8 mouse cellular contexts compared by ENCODE assay signal in genomic region chr11:75165441-75166192, GRCm38 (mm10). TPM values are rescaled to one million over a fixed set of nuclear protein-coding genes. Genes with fewer than 3 reads are reported as not detected.
A peak's percentile ranks its signal among the peaks of the same experiment; 100 is the strongest.
DNase-seq lines count a peak whose midpoint lies in the region; ATAC-seq and TF ChIP-seq lines count a peak whose summit lies in the region.

No protein-coding gene starts in this region.

- no peak for ATAC-seq in limb, embryonic 14.5 days (ENCODE audit: low FRiP score, low read depth)
- no peak for ATAC-seq in midbrain, embryonic 14.5 days (ENCODE audit: low FRiP score, low TSS enrichment)

- no peaks in the 10 kb centered on the region; the same call in 1 of the 2 replicates for H3K79me2 ChIP-seq in heart, adult 2 months (replicated peaks; ENCODE audit: control insufficient read depth, insufficient read depth, low read length)

- TF ChIP-seq POLR2A in heart, adult 2 months (IDR thresholded peaks at IDR 0.05; ENCODE audit: insufficient read depth, low read depth, low read length), result peak; percentile 25; the same call in 1 of the 2 replicates
- TF ChIP-seq POLR2A in limb, embryonic 14.5 days (IDR thresholded peaks at IDR 0.05; ENCODE audit: borderline replicate concordance, extremely low read depth, insufficient read depth, insufficient read length), result no peak

- peak overlapping the region; percentile 85 for H3K4me2 ChIP-seq in limb, embryonic 14.5 days (replicated peaks; ENCODE audit: low read depth, low read length, severe bottlenecking)
- peak overlapping the region; percentile 76 for H3K4me2 ChIP-seq in midbrain, embryonic 14.5 days (ENCODE audit: low read length)

- 3% methylated on average over 54 of the region's 54 CpGs for WGBS in embryonic facial prominence, embryonic 10.5 days
- 8% methylated on average over 54 of the region's 54 CpGs for WGBS in heart, adult 2 months
- 7% methylated on average over 53 of the region's 54 CpGs for WGBS in limb, embryonic 14.5 days
- WGBS in midbrain, embryonic 14.5 days, result 3% methylated on average over 54 of the region's 54 CpGs

- peak; percentile 99 for TF ChIP-seq CTCF in heart, adult 2 months (IDR thresholded peaks at IDR 0.05)

- peaks cover 41% of the 10 kb centered on the region for H3K36me3 ChIP-seq in embryonic facial prominence, embryonic 10.5 days (replicated peaks)
- H3K36me3 ChIP-seq in heart, adult 2 months (ENCODE audit: control insufficient read depth, insufficient read depth, low read length), result peaks cover 9% of the 10 kb centered on the region
- H3K36me3 ChIP-seq in limb, embryonic 14.5 days (ENCODE audit: control insufficient read depth, insufficient read depth, low read length), result peaks cover 68% of the 10 kb centered on the region
- peaks cover 31% of the 10 kb centered on the region for H3K36me3 ChIP-seq in midbrain, embryonic 14.5 days (ENCODE audit: control insufficient read depth, insufficient read depth, low read length)
- peaks cover 4% of the 10 kb centered on the region; the same call in 1 of the 2 replicates for H3K36me3 ChIP-seq in splenic B cell, adult 2 months (ENCODE audit: control insufficient read depth, insufficient read depth, low read length, poor library complexity, severe bottlenecking)

- DNase-seq in cerebellum, adult 11 months, result peak; percentile 49
- DNase-seq in cerebellum, adult 9-10 months, result no peak
- DNase-seq in embryonic facial prominence, embryonic 10.5 days (ENCODE audit: low spot score), result peak; percentile 80
- peak; percentile 89 to 93 for DNase-seq in heart, adult 2 months
- DNase-seq in kidney, adult 11 months, result peak; percentile 78
- DNase-seq in limb, embryonic 14.5 days (ENCODE audit: low spot score), result no peak
- peak; percentile 62 for DNase-seq in midbrain, embryonic 14.5 days
- DNase-seq in splenic B cell, adult 2 months (ENCODE audit: low read depth, low spot score), result peak; percentile 88

- TF ChIP-seq EP300 in heart, adult 2 months (IDR thresholded peaks at IDR 0.05; ENCODE audit: insufficient read depth, low read depth, low read length), result peak; percentile 71; the same call in 1 of the 2 replicates

- peaks cover 84% of the 10 kb centered on the region for H3K27me3 ChIP-seq in embryonic facial prominence, embryonic 10.5 days (replicated peaks; ENCODE audit: low read depth, poor library complexity, severe bottlenecking)
- H3K27me3 ChIP-seq in heart, adult 2 months (ENCODE audit: control insufficient read depth, insufficient read depth, low read length), result no peaks in the 10 kb centered on the region
- H3K27me3 ChIP-seq in limb, embryonic 14.5 days (ENCODE audit: control insufficient read depth, insufficient read depth, low read length), result peaks cover 60% of the 10 kb centered on the region
- peaks cover 71% of the 10 kb centered on the region for H3K27me3 ChIP-seq in midbrain, embryonic 14.5 days (ENCODE audit: control insufficient read depth, insufficient read depth, low read length)
- 0 out of 2 replicates have a peak, but pooled peaks cover 3% of the 10 kb centered on the region for H3K27me3 ChIP-seq in splenic B cell, adult 2 months (ENCODE audit: control insufficient read depth, insufficient read depth, low read length, poor library complexity, severe bottlenecking)

- H3K9me3 ChIP-seq in embryonic facial prominence, embryonic 10.5 days, result no peaks in the 10 kb centered on the region
- no peaks in the 10 kb centered on the region for H3K9me3 ChIP-seq in limb, embryonic 14.5 days (ENCODE audit: control insufficient read depth, low read length)
- H3K9me3 ChIP-seq in midbrain, embryonic 14.5 days (ENCODE audit: control insufficient read depth, low read length), result no peaks in the 10 kb centered on the region

- intact Hi-C loops in heart, adult 2 months (cut with DNase I), result loop anchor here (2.0 to 10.0 kb wide), 2 partner anchors 113 to 331 kb away; partner anchors contain the start of gene Mnt

- H3K27ac ChIP-seq in embryonic facial prominence, embryonic 10.5 days (replicated peaks), result no peak overlapping the region
- peak overlapping the region; percentile 96 for H3K27ac ChIP-seq in heart, adult 2 months
- H3K27ac ChIP-seq in limb, embryonic 14.5 days (replicated peaks; ENCODE audit: low read depth, low read length), result peak overlapping the region; percentile 79
- no peak overlapping the region for H3K27ac ChIP-seq in midbrain, embryonic 14.5 days (replicated peaks; ENCODE audit: low read depth, low read length)

- peak overlapping the region; percentile 85 for H3K9ac ChIP-seq in heart, adult 2 months (ENCODE audit: low read depth, low read length)
- H3K9ac ChIP-seq in limb, embryonic 14.5 days (ENCODE audit: low read depth, low read length, severe bottlenecking), result peak overlapping the region; percentile 82
- no peak overlapping the region for H3K9ac ChIP-seq in midbrain, embryonic 14.5 days (replicated peaks; ENCODE audit: low read length)

- peaks cover 67% of the 10 kb centered on the region for H3K4me1 ChIP-seq in embryonic facial prominence, embryonic 10.5 days
- peaks cover 17% of the 10 kb centered on the region for H3K4me1 ChIP-seq in heart, adult 2 months (ENCODE audit: control insufficient read depth, insufficient read depth, low read length)
- H3K4me1 ChIP-seq in limb, embryonic 14.5 days (ENCODE audit: control insufficient read depth, insufficient read depth, low read length), result peaks cover 47% of the 10 kb centered on the region
- peaks cover 16% of the 10 kb centered on the region for H3K4me1 ChIP-seq in midbrain, embryonic 14.5 days (ENCODE audit: control insufficient read depth, insufficient read depth, low read length)

- peak overlapping the region; percentile 58 for H3K4me3 ChIP-seq in embryonic facial prominence, embryonic 10.5 days
- peak overlapping the region; percentile 65 for H3K4me3 ChIP-seq in heart, adult 2 months
- peak overlapping the region; percentile 59 for H3K4me3 ChIP-seq in limb, embryonic 14.5 days (replicated peaks; ENCODE audit: low read length)
- peak overlapping the region; percentile 19 for H3K4me3 ChIP-seq in midbrain, embryonic 14.5 days (replicated peaks; ENCODE audit: low read depth, low read length)

RNA-seq across cellular contexts. Expression of gene Hic1, which starts 3.7 kb away (rescaled TPM):
- polyA plus RNA-seq in embryonic facial prominence, embryonic 10.5 days (2016; fragmentation: Nextera tagmentation; extraction: Ambion mirVana), result 0.23 and 1.3 TPM in 2 replicates
- 10 to 100 TPM; 12.6 to 13.6 TPM for total RNA-seq in heart, adult 2 months (2021)
- polyA plus RNA-seq in heart, adult 2 months (2012; rRNA removed), result 15.5 and 19.6 TPM in 2 replicates
- polyA plus RNA-seq in limb, embryonic 14.5 days (2012; rRNA removed), result 90.8 and 125 TPM in 2 replicates
- 21.4 and 24.6 TPM in 2 replicates for polyA plus RNA-seq in limb, embryonic 14.5 days (2014; fragmentation: Nextera tagmentation; extraction: Ambion mirVana)
- polyA plus RNA-seq in midbrain, embryonic 14.5 days (2014; fragmentation: Nextera tagmentation; extraction: Ambion mirVana), result 0.66 and 0.92 TPM in 2 replicates

RNA-seq across cellular contexts. Expression of gene Ovca2, which starts 13.0 kb away (rescaled TPM):
- 35.4 and 36.7 TPM in 2 replicates for polyA plus RNA-seq in embryonic facial prominence, embryonic 10.5 days (2016; fragmentation: Nextera tagmentation; extraction: Ambion mirVana)
- total RNA-seq in heart, adult 2 months (2021), result 1 to 10 TPM; 5.7 to 6.1 TPM
- polyA plus RNA-seq in heart, adult 2 months (2012; rRNA removed), result 11.1 and 16.7 TPM in 2 replicates
- polyA plus RNA-seq in limb, embryonic 14.5 days (2012; rRNA removed), result 22.5 and 25.0 TPM in 2 replicates
- polyA plus RNA-seq in limb, embryonic 14.5 days (2014; fragmentation: Nextera tagmentation; extraction: Ambion mirVana), result 29.8 and 30.3 TPM in 2 replicates
- polyA plus RNA-seq in midbrain, embryonic 14.5 days (2014; fragmentation: Nextera tagmentation; extraction: Ambion mirVana), result 15.4 and 20.2 TPM in 2 replicates

RNA-seq across cellular contexts. Expression of gene Dph1, which starts 25.4 kb away (rescaled TPM):
- polyA plus RNA-seq in embryonic facial prominence, embryonic 10.5 days (2016; fragmentation: Nextera tagmentation; extraction: Ambion mirVana), result 24.9 and 29.2 TPM in 2 replicates
- 10 to 100 TPM in 1 of 2 experiments, 1 to 10 TPM in 1; 8.5 to 11.6 TPM for total RNA-seq in heart, adult 2 months (2021)
- 21.7 and 32.9 TPM in 2 replicates for polyA plus RNA-seq in heart, adult 2 months (2012; rRNA removed)
- 30.0 and 46.6 TPM in 2 replicates for polyA plus RNA-seq in limb, embryonic 14.5 days (2012; rRNA removed)
- polyA plus RNA-seq in limb, embryonic 14.5 days (2014; fragmentation: Nextera tagmentation; extraction: Ambion mirVana), result 23.1 and 25.5 TPM in 2 replicates
- 13.7 and 14.8 TPM in 2 replicates for polyA plus RNA-seq in midbrain, embryonic 14.5 days (2014; fragmentation: Nextera tagmentation; extraction: Ambion mirVana)

RNA-seq across cellular contexts. Expression of gene Rtn4rl1, which starts 28.0 kb away (rescaled TPM):
- polyA plus RNA-seq in embryonic facial prominence, embryonic 10.5 days (2016; fragmentation: Nextera tagmentation; extraction: Ambion mirVana), result 1.5 and 2.1 TPM in 2 replicates
- total RNA-seq in heart, adult 2 months (2021), result 1 to 10 TPM; 8.4 to 9.4 TPM
- 7.5 and 10.4 TPM in 2 replicates for polyA plus RNA-seq in heart, adult 2 months (2012; rRNA removed)
- polyA plus RNA-seq in limb, embryonic 14.5 days (2012; rRNA removed), result 3.4 and 3.9 TPM in 2 replicates
- 4.4 and 5.3 TPM in 2 replicates for polyA plus RNA-seq in limb, embryonic 14.5 days (2014; fragmentation: Nextera tagmentation; extraction: Ambion mirVana)
- polyA plus RNA-seq in midbrain, embryonic 14.5 days (2014; fragmentation: Nextera tagmentation; extraction: Ambion mirVana), result 16.5 and 17.4 TPM in 2 replicates

Comparison
In these comparisons a context has a peak if more than half of its experiments do, and no peak if none do; other contexts are left out.
1. DNase-seq: peak in cerebellum, adult 11 months (single experiment), embryonic facial prominence, embryonic 10.5 days (single experiment), heart, adult 2 months (2 of 2), kidney, adult 11 months (single experiment), midbrain, embryonic 14.5 days (single experiment) and splenic B cell, adult 2 months (single experiment); none in cerebellum, adult 9-10 months (single experiment) and limb, embryonic 14.5 days (single experiment).
2. H3K27ac ChIP-seq: peak in heart, adult 2 months (single experiment) and limb, embryonic 14.5 days (single experiment); none in embryonic facial prominence, embryonic 10.5 days (single experiment) and midbrain, embryonic 14.5 days (single experiment).
3. Peak in every context shown above with its lines, with median percentiles within 50 percentile points of each other: H3K4me3 ChIP-seq.